Mouse (Mus musculus) heart, postnatal 36 days (tissue): ENCODE measurements around the gene Papola. TPM values are rescaled to one million over a fixed set of nuclear protein-coding genes. Genes with fewer than 3 reads are reported as not detected.

Source experiments
- DNase-seq, 2 experiments: peaks; one replicate each; pipeline ENCODE4 v3.0.0; 2021 to 2022
- intact Hi-C: fragments of 180-260 bp; cut with DNase I; formaldehyde crosslinking; loops from one replicate; pipeline ENCODE4 v1.15.1; 2025
- microRNA-seq, 2 experiments: library from miRNA; unstranded; fragments of <30 nt; microRNA quantifications; one replicate each; pipeline ENCODE4 v1.2.0; 2021; ENCODE audit warnings: borderline number of aligned reads in 2 of 2
- total RNA-seq, 2 experiments: library from RNA; stranded (reverse); gene quantifications; 2 replicates each; pipeline ENCODE4 v1.2.3; 2021

Gene Papola
- total RNA-seq, 2 experiments from 2014 or later = 107 to 116 TPM

GRCm38 (mm10) chr12:105857902-105858640, 73.6 kb downstream of the Papola start:
- DNase-seq = peak; percentile 18 to 19
- intact Hi-C loops = loop anchor here (5.0 kb wide), 1 partner anchor 104 kb away; no protein-coding TSS in a partner anchor

- DNase-seq = no peak
- intact Hi-C loops = no loop called here
Measured at GRCm38 (mm10) chr12:105862072-105862471, 77.6 kb downstream of the Papola start.

DNA sequence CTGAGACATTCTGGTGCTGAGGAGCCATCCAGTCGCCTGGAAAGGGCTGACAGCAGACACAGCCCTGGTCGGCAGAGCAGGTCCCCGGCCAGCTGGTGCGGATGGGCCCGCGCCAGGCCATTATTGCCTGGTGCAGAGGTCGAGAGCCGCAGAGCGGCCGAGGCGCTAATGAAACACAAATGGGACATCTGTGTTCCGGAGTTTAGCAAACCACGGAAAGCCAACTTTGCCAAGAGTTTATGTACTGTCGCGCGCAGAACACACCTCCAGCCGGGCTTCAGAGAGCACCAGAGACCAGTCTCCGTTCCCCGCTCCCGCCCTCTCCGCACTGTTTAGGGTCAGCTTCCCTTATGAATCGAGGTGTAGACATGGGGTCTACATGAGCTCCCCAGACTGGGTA, 78.1 kb downstream of the Papola start:
- no peak for DNase-seq
- intact Hi-C loops = no loop called here

- no peak for DNase-seq
- intact Hi-C loops = no loop called here
Measured at GRCm38 (mm10) chr12:105863436-105863835, 78.9 kb downstream of the Papola start.

DNA sequence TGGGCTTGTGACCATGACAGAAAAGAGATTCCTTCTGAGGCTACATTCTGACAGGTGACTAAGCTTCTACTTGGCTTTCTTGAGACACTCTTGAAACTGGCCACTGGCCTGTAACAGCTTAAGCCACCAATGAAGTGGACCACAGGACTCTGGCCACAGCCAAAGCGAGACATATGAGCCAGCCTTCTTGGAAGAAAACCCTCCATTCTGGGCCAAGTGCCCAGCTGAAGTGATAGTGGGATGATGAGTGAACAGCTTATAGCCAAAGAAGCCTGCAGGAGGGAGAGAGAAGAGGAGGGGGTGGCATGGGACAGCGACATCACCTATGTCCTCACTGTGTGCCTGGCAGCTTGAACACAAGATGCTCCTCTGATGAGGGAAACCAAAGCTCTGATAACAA, 83.2 kb downstream of the Papola start:
- no peak for DNase-seq
- intact Hi-C loops = no loop called here

DNA sequence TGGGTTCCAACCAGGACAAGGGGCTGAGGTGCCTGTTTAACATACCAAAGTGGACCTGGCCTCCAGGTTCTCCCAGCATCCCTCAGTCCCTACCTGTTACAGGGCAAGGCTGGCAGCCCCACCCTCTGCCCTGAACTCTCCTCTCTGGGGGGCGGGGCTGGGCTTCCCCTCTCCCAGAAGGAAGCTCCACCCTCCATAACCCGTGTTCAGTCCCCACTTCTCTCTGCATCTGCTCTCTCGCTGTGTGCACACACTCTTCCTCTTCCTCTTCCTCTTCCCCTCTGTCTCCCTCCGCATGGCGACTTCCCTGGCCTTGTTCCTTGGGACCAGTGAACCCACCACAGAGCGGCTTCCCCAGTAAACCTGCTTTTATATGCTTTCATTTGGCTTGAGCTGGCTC, 84.7 kb downstream of the Papola start:
- intact Hi-C loops = no loop called here

GRCm38 (mm10) chr12:105869696-105870095, 85.2 kb downstream of the Papola start:
- intact Hi-C loops = no loop called here
- DNase-seq = no peak

More for the DNA sequence above, 84.7 kb downstream of the Papola start:
- DNase-seq = no peak

GRCm38 (mm10) chr12:105873283-105873682, 88.8 kb downstream of the Papola start:
- intact Hi-C loops = no loop called here
- peak in 1 of 2 experiments; percentile 35 for DNase-seq

DNA sequence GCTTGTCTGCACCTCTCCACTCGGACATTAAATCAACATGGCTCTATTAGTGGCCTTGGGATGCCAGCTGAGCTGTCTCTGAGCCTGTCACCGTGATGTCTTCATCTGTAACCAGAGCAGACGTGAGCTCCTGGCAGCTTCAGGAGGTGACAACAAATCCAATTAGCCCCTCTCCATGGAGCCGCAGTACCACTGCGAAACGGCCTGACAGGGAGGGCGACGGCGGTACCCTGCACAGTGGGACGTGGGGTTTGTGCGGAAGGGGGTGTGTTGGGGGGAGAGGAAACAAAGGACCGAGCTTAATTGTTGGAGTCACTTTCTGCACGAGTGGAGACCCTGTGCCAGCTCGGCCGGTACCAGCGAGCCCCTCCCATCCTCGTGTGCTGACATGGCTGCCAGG, 90.6 kb downstream of the Papola start:
- DNase-seq = no peak

DNA sequence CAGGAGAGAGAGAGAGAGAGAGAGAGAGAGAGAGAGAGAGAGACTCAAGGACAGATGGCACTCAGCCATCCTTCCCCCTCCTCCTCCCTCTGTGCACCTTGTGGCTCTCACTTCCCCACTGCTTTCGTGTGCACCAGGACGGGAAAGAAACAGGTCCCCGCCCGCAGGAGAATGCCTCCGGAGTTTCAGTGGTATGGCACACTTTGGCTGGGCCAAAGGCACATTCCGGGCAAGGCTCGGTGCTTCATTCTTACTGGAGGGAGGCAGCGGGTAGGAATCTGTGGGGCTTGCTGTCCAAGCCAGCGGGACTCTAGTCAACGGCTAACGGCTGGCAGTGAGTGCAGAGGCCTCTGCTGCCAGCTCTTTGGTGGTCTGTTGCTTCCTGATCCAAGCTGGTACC, 92.0 kb downstream of the Papola start:
- intact Hi-C loops = no loop called here
- DNase-seq = no peak

More for the DNA sequence above, 90.6 kb downstream of the Papola start:
- intact Hi-C loops = no loop called here

- no peak for DNase-seq
- intact Hi-C loops = no loop called here
Measured at GRCm38 (mm10) chr12:105876931-105877330, 92.4 kb downstream of the Papola start.

GRCm38 (mm10) chr12:105878746-105879145, 94.3 kb downstream of the Papola start:
- intact Hi-C loops = no loop called here
- no peak for DNase-seq

DNA sequence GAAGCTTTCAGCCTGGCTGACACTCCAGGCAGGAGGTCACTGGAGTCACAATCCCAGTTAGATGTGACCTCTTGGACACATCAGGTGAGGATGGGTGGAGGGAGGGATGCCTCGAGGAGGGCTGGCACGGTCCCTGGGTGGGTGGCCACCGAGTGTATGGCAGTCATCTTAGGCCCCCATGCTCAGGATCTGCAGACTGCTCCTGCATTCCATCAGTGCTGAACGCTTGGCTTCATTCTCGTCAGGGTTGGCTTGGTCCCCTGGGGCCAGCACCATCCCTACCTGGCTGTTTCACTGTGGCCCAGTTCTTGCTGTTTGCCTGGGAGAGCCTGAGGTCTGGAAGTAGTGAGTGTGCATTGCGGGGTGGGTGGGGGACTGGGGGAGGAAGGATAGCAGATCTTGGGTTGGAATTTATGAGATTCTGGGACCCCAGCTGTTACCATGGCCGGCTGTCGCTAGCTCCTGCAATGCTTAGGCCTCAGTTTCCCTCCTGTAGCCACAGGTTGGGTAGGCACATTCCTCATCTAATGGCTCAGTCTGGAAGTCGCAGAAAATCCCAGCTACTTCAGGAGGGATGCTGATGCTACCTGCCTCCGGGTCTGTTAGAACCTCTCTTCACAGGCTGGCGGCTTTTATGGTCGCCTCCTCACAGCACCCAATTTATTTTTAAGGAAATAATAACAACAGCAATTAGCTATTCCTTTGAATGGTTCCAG, 99.5 kb downstream of the Papola start:
- intact Hi-C loops = no loop called here

DNA sequence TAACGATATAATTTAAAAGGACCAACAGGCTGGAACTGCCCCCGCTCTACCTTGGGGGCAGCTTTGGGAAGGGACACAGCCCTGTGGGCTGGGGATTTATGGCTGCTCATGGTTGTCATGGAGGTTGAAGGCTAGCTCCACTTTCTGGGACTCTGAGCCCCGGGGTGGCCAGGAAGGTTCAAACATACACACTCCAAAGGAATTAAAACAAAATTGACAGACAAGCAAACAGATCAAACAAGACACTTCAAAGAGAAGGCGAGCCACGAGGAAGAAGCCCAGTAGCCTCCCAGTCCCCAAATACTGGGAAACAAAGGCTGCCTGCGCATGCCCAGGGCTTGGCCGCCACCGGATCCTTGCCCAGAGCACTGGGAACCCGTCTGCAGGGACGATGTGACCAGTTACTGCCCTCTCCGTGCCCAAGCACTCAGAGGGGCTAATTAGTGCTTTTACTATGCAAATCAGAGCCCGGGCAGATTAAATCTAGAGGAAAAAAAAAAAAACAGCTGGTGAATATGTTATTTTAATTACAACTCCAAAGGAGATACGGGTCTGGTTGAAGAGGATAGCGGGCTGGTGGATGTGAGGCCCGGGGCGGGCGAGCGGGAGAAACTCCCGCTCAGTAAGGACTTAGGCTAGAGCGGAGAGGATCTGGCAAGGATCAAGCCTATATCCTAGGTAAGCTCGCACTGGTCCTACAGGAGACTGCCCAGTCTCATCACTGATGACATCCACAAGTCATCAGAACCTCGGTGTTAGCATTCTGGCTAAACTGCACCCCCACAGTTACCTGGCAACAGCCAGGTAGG, 100.2 kb downstream of the Papola start:
- intact Hi-C loops = no loop called here
- no peak for DNase-seq

More for the DNA sequence above, 99.5 kb downstream of the Papola start:
- no peak for DNase-seq

Small RNA genes within 50 kb of the gene (microRNA-seq; reads per million reads assigned to microRNA genes)
- 0 to 0.72 reads per million in 2 experiments for gene Gm22120

Other genes starting within 250 kb of the Papola start
- gene Bdkrb2, start 221.5 kb upstream of the Papola start, total RNA-seq = under 1 TPM; 0.38 to 0.56 TPM
- gene Bdkrb1, start 181.6 kb upstream of the Papola start, total RNA-seq = not detected
- gene Gskip, start 99.9 kb upstream of the Papola start, total RNA-seq = 1 to 10 TPM; 7.7 TPM
- 10 to 100 TPM; 18.4 to 20.2 TPM for gene Atg2b, start 99.5 kb upstream of the Papola start, total RNA-seq
- not detected for gene Ak7, start 78.7 kb upstream of the Papola start, total RNA-seq
- gene Vrk1, start 225.5 kb downstream of the Papola start, total RNA-seq = 1 to 10 TPM; 8.3 to 8.4 TPM